Mouse (Mus musculus) lung, embryonic 16.5 days (tissue): ENCODE data around the gene Myef2. TPM values are rescaled to one million over a fixed set of nuclear protein-coding genes. Genes with fewer than 3 reads are reported as not detected.
"Not testable (repeated sequence)": the region's sequence is repeated elsewhere in the genome, so short reads cannot be mapped to it uniquely, and the experiment has no call there.

Experiments used
- ATAC-seq: fragments of 200-750 bp; cut with Nextera tagmentation; 2 replicates; pipeline ENCODE4 v1.8.0; 2017; ENCODE audit warnings: low read depth, mild to moderate bottlenecking, moderate library complexity
- H3K27ac ChIP-seq: fragments of 300-500 bp; sonication (generic); 2 replicates; pipeline ENCODE4 v1.5.1; 2014; ENCODE audit warnings: mild to moderate bottlenecking, control low read depth, low read length
- H3K27me3 ChIP-seq: fragments of 300-500 bp; sonication (generic); 2 replicates; pipeline ENCODE4 v1.6.1; 2014; ENCODE audit warnings: low read depth, low read length, mixed read lengths; ENCODE audit not compliant: control insufficient read depth, insufficient read depth
- H3K36me3 ChIP-seq: fragments of 300-500 bp; sonication (generic); 2 replicates; pipeline ENCODE4 v1.6.1; 2014; ENCODE audit warnings: low read length; ENCODE audit not compliant: control insufficient read depth, insufficient read depth
- H3K4me1 ChIP-seq: fragments of 300-500 bp; sonication (generic); replicated peaks from 2 replicates; pipeline ENCODE4 v1.6.1; 2014; ENCODE audit warnings: low read length, mixed read lengths; ENCODE audit not compliant: control insufficient read depth, insufficient read depth
- H3K4me2 ChIP-seq: fragments of 300-500 bp; sonication (generic); 2 replicates; pipeline ENCODE4 v1.6.1; 2014; ENCODE audit warnings: low read depth, low read length, control low read depth
- H3K4me3 ChIP-seq: fragments of 300-500 bp; sonication (generic); 2 replicates; pipeline ENCODE4 v1.5.1; 2014; ENCODE audit warnings: mild to moderate bottlenecking, low read length, control low read depth
- H3K9ac ChIP-seq: fragments of 300-500 bp; sonication (generic); 2 replicates; pipeline ENCODE4 v1.6.1; 2014; ENCODE audit warnings: low read length, control low read depth
- H3K9me3 ChIP-seq: fragments of 300-500 bp; sonication (generic); 2 replicates; pipeline ENCODE4 v1.6.1; 2016; ENCODE audit warnings: low read length; ENCODE audit not compliant: control insufficient read depth
- WGBS: fragments of 180-500 bp; shearing (Covaris S2); extraction: QIAGEN DNeasy Blood & Tissue Kit; methylation state at CpG from one replicate; pipeline ENCODE4 v1.1.7; 2014; 5-methylcytosine and 5-hydroxymethylcytosine counted together
- polyA plus RNA-seq: library from polyadenylated mRNA; unstranded; fragments of >200 nt; fragmentation: Nextera tagmentation; extraction: Ambion mirVana; gene quantifications from 2 replicates; pipeline ENCODE4 v1.2.1, GENCODE M21; 2015

The Myef2 gene
- polyA plus RNA-seq, 1 experiment from 2014 or later, result 93.8 TPM

DNA sequence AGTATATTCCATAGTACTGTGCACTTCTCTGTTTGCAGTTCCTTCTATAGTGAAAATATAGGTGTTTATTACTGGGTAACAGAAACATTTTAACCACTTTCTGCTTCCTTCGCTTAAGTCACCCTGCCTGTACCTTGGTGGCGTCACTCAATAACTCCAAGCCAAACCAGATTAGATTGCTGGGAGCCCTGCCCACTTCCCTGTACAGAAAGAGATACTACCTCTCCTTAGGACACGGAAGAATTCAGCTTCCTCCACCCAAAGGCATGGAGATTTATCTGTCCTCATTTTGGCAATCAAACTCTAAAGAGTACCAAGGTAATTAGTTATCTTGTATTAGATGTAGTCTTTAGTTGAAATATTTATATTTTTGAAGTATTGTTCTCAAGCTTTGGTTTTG, 3.3 kb upstream of the Myef2 start:
- Histone ChIP-seq H3K4me3 (no peak overlapping the region), H3K9ac (no peak overlapping the region), H3K27ac (no peak overlapping the region), H3K36me3 (no peaks in the 10 kb centered on the region), H3K4me2 (no peak overlapping the region), H3K4me1 (peaks cover 5% of the 10 kb centered on the region), H3K27me3 (no peaks in the 10 kb centered on the region), H3K9me3 (no peaks in the 10 kb centered on the region)
- 67% methylated on average over 3 of the region's 3 CpGs for WGBS
- ATAC-seq, result no peak

DNA sequence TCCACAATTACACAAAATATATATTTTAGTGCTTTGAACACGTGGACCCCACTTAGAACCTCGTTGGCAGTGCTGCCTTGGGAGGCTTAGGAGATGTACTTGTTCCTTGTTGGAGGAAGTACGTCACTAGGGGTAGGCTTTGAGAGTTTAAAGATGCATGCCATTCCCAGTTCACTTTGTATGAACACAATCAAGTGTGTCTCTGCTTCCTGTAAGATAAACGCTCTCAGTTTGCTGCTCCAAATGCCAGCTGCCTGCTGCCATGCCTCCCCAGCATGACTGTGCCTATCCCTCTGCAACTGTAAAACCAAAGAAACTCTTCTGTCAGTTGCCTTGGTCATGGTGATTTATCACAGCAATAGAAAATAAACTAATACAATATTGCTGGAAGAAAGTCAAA, 2.4 kb upstream of the Myef2 start:
- ATAC-seq, result no peak
- Histone ChIP-seq H3K36me3 (no peaks in the 10 kb centered on the region), H3K4me2 (no peak overlapping the region), H3K27ac (no peak overlapping the region), H3K4me1 (peaks cover 13% of the 10 kb centered on the region), H3K4me3 (no peak overlapping the region), H3K27me3 (no peaks in the 10 kb centered on the region), H3K9ac (no peak overlapping the region), H3K9me3 (no peaks in the 10 kb centered on the region)
- WGBS, result 28% methylated on average over 4 of the region's 4 CpGs

DNA sequence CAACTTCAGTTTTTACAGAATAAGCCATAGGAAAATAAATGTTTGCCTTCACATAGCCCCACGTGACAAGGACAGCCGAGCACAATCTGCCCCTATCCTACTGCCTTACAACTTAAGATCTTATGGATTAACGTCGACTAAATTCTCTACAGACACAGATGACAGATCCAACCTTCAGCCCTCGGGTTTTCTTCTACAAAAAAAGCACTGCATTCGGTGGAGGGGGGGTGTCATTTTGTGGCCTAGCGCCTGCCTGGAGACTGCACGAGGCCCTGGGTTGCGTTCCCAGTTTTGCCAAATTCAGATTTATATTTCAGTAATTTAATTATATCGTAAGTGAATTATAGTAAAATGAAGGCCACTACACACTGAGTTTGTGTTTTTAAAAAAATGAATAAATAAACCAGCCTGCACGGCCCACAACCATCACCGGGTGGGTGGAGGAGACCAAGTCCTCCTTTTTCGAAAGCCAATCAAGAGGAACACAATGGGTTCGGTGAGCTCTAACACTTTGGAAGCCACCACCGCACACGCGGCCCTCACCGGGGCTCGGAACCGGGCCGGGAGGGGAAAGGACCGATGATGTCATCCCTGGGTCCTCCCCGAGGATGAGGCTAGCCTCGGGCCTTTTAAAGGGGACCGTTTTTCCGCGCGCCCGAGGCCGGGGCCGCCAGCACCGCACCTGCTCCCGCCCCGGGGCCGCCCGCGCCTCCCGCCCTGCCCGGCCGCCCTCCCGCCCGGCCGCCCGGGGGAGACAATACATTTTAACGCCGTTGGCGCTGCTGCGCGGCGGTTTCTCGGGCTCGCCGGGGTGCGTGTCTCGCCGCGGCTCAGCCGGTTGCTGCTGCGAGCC, 611 bp downstream of the Myef2 start:
- WGBS, result under 1% methylated on average over 33 of the region's 59 CpGs

DNA sequence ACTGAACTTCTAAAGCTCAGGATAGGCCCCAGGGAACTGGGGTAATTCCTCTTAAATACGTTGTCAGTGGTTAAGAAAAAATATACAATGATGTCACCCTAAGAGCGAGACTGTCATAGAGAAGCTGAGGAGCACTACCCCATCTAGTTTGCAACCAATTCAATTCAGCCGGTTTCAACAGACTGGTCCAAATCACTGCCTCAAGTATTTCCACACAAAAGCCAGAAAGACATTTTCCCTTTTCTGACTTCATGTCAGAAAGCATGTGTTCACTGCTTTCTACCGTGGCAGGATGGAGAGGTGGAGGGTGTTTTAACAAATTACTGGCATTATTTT, 1.2 kb downstream of the Myef2 start:
- no peak for ATAC-seq
- no peaks in the 10 kb centered on the region for H3K36me3 ChIP-seq
- H3K4me3 ChIP-seq, result peak overlapping the region; percentile 69
- 4% methylated on average over 4 of the region's 4 CpGs for WGBS
- peak overlapping the region; percentile 68 for H3K4me2 ChIP-seq
- no peaks in the 10 kb centered on the region for H3K9me3 ChIP-seq
- H3K27ac ChIP-seq, result peak overlapping the region; percentile 79; the same call in 1 of the 2 replicates
- H3K27me3 ChIP-seq, result no peaks in the 10 kb centered on the region
- peaks cover 13% of the 10 kb centered on the region for H3K4me1 ChIP-seq
- peak overlapping the region; percentile 81 for H3K9ac ChIP-seq

More for the DNA sequence above, 611 bp downstream of the Myef2 start:
- Histone ChIP-seq H3K36me3 (no peaks in the 10 kb centered on the region), H3K9me3 (no peaks in the 10 kb centered on the region), H3K27ac (peak overlapping the region; percentile 79), H3K9ac (peak overlapping the region; percentile 81), H3K4me1 (peaks cover 13% of the 10 kb centered on the region), H3K27me3 (no peaks in the 10 kb centered on the region), H3K4me2 (peak overlapping the region; percentile 68), H3K4me3 (peak overlapping the region; percentile 69)
- peak; percentile 82 for ATAC-seq

DNA sequence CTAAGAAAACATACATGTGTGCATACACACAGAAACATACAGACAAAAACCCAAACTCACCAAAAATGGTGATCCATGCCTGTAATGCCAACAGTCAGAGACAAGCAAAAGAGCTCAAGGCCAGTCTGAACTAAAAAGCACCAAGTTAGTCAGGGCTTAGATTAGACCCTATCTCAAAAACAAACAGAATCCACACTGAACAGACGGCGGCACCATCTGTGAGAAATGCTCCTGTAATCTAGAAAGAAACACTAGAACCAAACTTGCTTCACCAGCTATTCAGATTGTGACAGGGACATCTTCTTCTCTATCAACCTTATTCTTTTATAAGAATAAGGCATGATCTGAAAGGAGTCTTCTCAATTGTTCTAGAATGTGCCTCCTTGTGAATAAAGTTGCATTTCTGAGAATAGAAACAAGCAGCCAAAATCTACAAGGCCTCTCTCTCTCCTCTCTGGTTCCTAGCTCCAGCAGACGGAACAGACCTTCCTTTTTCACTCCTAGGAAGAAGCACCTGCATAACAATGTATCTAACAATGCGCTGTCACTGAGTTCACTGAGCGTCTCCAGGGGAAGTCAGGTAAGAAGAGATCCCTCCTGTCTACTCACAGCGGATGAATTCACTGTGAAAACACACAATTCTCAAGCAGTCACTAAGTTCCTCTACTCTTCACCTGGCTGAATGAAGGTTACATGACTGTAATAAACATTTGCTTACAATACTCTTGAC, 3.9 kb downstream of the Myef2 start:
- H3K27ac ChIP-seq, result no peak overlapping the region

DNA sequence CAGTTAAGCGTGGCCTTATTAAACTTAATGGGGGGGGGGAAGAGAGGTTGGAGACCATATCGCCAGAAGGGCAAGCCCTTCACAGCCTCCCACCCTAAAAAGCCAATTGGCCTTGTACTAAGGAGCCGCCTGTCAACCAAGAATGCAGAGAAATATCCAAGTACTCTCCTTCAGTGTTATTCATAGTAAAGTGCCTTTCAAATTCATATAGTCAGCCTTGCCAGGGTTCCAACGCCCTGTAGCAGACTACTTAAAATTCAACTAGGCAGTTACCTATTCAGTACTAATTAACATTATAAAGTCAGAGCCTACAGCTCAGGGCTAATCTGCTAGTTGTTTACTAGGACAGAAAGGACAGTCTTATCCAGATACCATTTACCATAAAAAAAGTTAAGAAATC, 16.9 kb downstream of the Myef2 start:
- H3K4me2 ChIP-seq, H3K27ac ChIP-seq, ATAC-seq, H3K9me3 ChIP-seq, H3K27me3 ChIP-seq, H3K4me1 ChIP-seq, H3K4me3 ChIP-seq, H3K9ac ChIP-seq: not testable (repeated sequence)
- peaks cover 20% of the 10 kb centered on the region for H3K36me3 ChIP-seq
- 97% methylated on average over 4 of the region's 4 CpGs for WGBS

More for the DNA sequence above, 3.9 kb downstream of the Myef2 start:
- Histone ChIP-seq H3K36me3 (peaks cover 10% of the 10 kb centered on the region), H3K4me1 (peaks cover 13% of the 10 kb centered on the region), H3K9ac (no peak overlapping the region), H3K4me3 (no peak overlapping the region), H3K4me2 (no peak overlapping the region), H3K9me3 (no peaks in the 10 kb centered on the region), H3K27me3 (no peaks in the 10 kb centered on the region)
- 65% methylated on average over 6 of the region's 6 CpGs for WGBS
- no peak for ATAC-seq

DNA sequence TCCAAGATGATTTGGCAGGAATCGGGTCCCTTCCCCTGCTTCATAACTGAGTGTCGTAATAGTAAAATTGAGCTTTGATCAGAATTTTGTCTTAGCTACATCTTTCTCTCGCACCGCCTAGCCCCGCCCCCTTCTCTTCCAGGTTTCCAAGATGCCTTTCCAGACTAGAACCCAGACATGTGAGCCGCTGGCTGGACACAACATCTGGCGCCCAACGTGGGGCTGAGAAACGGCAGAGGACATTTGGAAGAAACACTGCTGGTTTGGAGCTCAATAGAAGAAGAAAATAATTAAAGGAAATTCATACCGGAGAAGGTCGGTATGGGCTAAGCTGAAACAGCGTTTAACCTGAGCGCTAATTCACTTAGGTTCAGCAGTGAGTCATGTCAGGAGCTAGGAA, 19.0 kb downstream of the Myef2 start:
- H3K4me2 ChIP-seq, ATAC-seq, H3K27me3 ChIP-seq, H3K9ac ChIP-seq, H3K4me1 ChIP-seq, H3K9me3 ChIP-seq, H3K27ac ChIP-seq, H3K4me3 ChIP-seq: not testable (repeated sequence)
- 96% methylated on average over 13 of the region's 13 CpGs for WGBS
- peaks cover 27% of the 10 kb centered on the region for H3K36me3 ChIP-seq

DNA sequence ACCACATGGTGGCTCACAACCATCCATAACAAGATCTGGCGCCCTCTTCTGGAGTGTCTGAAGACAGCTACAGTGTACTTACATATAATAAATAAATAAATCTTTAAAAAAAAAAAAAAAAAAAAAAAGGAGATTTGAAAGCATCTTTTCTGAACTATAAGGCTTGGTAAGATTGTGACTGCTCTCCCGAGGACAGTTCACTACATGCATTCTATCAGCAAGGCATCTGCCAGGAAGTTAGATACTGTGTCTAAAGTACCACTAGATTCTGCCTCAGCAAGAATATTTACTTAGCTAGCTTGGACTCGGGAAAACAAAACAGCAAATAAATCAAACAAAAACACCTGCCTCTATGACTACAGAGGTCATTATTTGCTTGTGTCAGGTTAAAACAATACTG, 31.3 kb downstream of the Myef2 start:
- not testable (repeated sequence) for H3K4me2 ChIP-seq, H3K9me3 ChIP-seq, H3K27ac ChIP-seq, H3K4me1 ChIP-seq, H3K9ac ChIP-seq, ATAC-seq, H3K27me3 ChIP-seq, H3K4me3 ChIP-seq
- peaks cover 17% of the 10 kb centered on the region for H3K36me3 ChIP-seq
- 81% methylated on average over 2 of the region's 3 CpGs for WGBS

DNA sequence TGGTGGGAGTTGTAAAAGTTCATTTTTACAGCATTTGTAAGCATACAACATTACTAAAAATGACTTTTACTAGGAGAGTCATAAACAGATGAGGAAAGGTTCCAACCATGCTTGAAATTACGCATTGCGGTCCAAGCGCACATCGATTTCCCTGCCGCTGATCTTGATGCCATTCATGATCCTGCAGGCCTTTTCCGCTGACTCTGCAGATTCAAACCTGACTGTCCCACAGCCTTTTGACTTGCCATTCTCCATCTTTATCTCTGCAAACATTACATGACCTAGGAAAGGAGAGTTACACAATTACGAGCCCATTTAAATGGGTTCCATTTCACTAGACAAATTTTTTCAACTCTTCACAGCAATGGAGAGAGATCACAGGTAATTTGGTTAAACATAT, 34.7 kb downstream of the Myef2 start:
- no peak for ATAC-seq
- no peaks in the 10 kb centered on the region for H3K9me3 ChIP-seq
- H3K36me3 ChIP-seq, result peaks cover 8% of the 10 kb centered on the region
- no peaks in the 10 kb centered on the region for H3K27me3 ChIP-seq
- WGBS, result 96% methylated on average over 7 of the region's 7 CpGs
- H3K4me2 ChIP-seq, result no peak overlapping the region
- no peaks in the 10 kb centered on the region for H3K4me1 ChIP-seq
- H3K27ac ChIP-seq, result no peak overlapping the region
- no peak overlapping the region for H3K9ac ChIP-seq
- no peak overlapping the region for H3K4me3 ChIP-seq
